Mouse (Mus musculus) forebrain, embryonic 10.5 days (tissue): ENCODE results near the gene Npas2. TPM values are rescaled to one million over a fixed set of nuclear protein-coding genes. Genes with fewer than 3 reads are reported as not detected.
A peak's percentile ranks its signal among the peaks of the same experiment; 100 is the strongest.

Experiments
- DNase-seq: peaks from one replicate; pipeline ENCODE4 v3.0.0-alpha.2; 2017; ENCODE audit warnings: low spot score; ENCODE audit errors: extremely low spot score
- H3K27ac ChIP-seq: fragments of 300-500 bp; sonication (generic); 2 replicates; pipeline ENCODE4 v1.5.1; 2016; ENCODE audit warnings: mild to moderate bottlenecking
- H3K27me3 ChIP-seq: fragments of 300-500 bp; sonication (generic); 2 replicates; pipeline ENCODE4 v1.6.1; 2016; ENCODE audit warnings: mild to moderate bottlenecking; ENCODE audit not compliant: poor library complexity, severe bottlenecking
- H3K36me3 ChIP-seq: fragments of 300-500 bp; sonication (generic); replicated peaks from 2 replicates; pipeline ENCODE4 v1.6.1; 2016; ENCODE audit warnings: mild to moderate bottlenecking, moderate library complexity
- H3K4me1 ChIP-seq: fragments of 300-500 bp; sonication (generic); 2 replicates; pipeline ENCODE4 v1.6.1; 2016
- H3K4me3 ChIP-seq: fragments of 300-500 bp; sonication (generic); 2 replicates; pipeline ENCODE4 v1.5.1; 2016; ENCODE audit warnings: mild to moderate bottlenecking, moderate library complexity
- H3K9me3 ChIP-seq: fragments of 300-500 bp; sonication (generic); 2 replicates; pipeline ENCODE4 v1.6.1; 2016; ENCODE audit warnings: mild to moderate bottlenecking, moderate library complexity
- WGBS: fragments of 180-500 bp; shearing (Covaris S2); methylation state at CpG from one replicate; pipeline ENCODE4 v1.1.7; 2016; 5-methylcytosine and 5-hydroxymethylcytosine counted together
- polyA plus RNA-seq: library from polyadenylated mRNA; unstranded; fragments of >200 nt; fragmentation: Nextera tagmentation; extraction: Ambion mirVana; gene quantifications from 2 replicates; pipeline ENCODE4 v1.2.1, GENCODE M21; 2016

Npas2 gene
- polyA plus RNA-seq, 1 experiment from 2014 or later: not detected

DNA sequence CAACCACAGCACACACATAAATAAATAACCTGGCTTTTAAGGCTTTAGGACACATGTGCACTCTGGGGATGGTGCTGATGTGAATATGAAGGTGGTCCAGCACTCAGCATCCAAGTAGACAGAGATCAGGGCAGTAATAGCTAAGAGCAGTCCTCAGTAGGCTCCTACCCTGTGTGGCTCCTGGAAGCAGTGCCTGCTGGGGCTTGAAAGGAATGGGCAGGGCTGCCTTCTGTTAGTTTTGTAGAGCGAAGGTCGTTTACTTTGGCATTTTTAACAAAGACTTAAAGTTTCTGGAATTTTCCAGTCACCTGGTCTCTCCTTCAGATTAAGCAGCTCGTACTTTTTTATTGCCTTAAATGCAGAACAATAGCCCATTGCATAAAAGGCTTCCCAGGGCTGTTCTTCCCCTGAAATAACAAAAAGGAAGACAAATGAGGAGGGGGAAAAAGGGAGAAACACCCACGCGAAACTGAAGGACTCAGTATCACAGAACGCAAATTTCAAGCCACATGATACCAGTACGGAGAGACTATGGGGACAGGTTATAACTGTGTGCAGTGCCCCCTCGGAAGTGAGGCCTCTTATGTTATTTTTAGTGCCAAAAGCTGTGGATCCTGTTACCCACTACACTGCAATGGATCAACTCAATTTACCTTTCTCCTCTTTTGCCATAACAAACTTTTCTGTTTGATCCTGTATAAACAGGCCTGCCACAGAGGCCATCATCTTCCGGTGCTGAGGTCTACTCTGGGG lies 44.1 kb downstream of the Npas2 start:
- no peak for DNase-seq
- Histone ChIP-seq H3K4me1 (peaks cover 8% of the 10 kb centered on the region), H3K9me3 (no peaks in the 10 kb centered on the region), H3K36me3 (no peaks in the 10 kb centered on the region), H3K27ac (no peak overlapping the region), H3K27me3 (no peaks in the 10 kb centered on the region), H3K4me3 (no peak overlapping the region)
- 73% methylated on average over 9 of the region's 9 CpGs for WGBS

DNA sequence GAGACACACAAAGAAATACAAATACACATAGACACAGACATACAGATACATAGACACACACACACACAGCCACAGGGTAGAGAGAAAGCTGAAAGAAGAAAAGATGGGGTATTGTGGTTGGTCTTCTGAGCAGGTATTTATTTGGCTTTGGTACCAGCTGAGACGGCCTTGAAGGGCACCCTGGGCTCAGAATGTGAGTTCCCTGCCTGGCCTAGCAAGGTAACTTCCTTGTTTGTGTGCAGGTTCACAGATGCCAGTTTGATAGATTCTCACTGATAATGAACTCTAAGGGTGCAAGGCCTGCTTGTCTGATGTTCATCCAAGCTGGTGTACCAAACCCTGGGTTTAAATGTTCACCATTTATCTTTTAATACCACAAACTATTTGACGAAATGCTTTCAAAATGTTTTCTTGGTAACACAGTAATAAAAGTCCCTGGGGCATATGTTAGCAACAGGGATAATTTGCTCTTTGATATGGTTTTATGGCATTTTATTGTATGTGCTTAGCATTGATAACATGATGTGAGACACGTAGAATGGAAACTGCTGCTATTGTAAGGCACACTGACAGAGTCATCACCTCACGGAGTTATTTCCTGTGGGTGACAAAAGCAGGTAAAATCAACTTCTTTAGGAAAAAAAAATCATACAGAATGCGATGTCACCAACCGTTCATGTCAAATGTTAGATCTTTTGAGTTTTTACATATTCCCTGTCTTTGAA lies 47.5 kb downstream of the Npas2 start:
- H3K4me3 ChIP-seq: no peak overlapping the region
- H3K4me1 ChIP-seq: peaks cover 8% of the 10 kb centered on the region
- H3K9me3 ChIP-seq: no peaks in the 10 kb centered on the region
- no peaks in the 10 kb centered on the region for H3K36me3 ChIP-seq
- WGBS: 90% methylated on average over 6 of the region's 6 CpGs
- no peak overlapping the region for H3K27ac ChIP-seq
- H3K27me3 ChIP-seq: no peaks in the 10 kb centered on the region
- no peak for DNase-seq

DNA sequence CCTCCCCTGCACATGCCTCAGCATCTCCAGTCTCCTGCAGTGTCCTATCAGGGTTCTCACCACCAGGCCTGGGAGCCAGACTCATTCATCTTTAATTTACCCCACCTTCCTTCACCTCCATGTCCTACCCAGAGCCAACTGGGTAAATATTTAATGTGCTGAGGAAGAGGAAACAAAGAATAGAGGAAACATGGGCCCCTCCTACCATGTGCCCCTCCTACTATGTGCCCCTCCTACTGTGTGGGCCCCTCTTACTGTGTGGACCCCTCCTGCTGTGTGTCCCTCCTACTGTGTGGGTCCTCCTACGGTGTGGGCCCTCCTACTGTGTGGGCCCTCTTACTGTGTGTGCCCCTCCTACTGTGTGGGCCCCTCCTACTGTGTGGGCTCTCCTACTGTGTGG lies 51.2 kb downstream of the Npas2 start:
- Histone ChIP-seq H3K4me1 (no peaks in the 10 kb centered on the region), H3K27me3 (no peaks in the 10 kb centered on the region), H3K9me3 (no peaks in the 10 kb centered on the region), H3K4me3 (no peak overlapping the region), H3K36me3 (no peaks in the 10 kb centered on the region), H3K27ac (no peak overlapping the region)
- 64% methylated on average over 1 of the region's 1 CpGs for WGBS
- no peak for DNase-seq

DNA sequence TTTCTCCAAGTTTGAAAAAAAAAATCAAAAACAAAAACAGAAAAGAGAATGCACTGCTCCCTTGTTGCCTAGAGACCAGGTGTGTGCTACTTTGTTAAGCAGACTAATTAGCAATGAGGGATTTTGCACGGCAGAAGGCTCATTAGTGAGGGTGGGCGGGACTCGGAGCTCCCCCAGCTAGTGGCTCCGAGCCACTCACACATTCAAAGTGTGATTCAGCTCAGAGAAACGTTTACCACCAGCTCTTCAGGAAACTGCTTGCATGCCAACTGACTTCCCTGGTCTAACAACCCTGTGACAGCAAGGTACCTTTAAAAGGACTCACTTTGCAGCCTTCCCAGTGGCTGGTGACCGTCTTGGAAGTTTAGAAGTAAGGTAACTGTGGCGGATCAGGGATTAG lies 58.1 kb downstream of the Npas2 start:
- no peaks in the 10 kb centered on the region for H3K36me3 ChIP-seq
- peaks cover 14% of the 10 kb centered on the region for H3K4me1 ChIP-seq
- no peak overlapping the region for H3K27ac ChIP-seq
- WGBS: 27% methylated on average over 7 of the region's 7 CpGs
- no peak for DNase-seq
- no peaks in the 10 kb centered on the region for H3K27me3 ChIP-seq
- H3K4me3 ChIP-seq: no peak overlapping the region
- no peaks in the 10 kb centered on the region for H3K9me3 ChIP-seq

DNA sequence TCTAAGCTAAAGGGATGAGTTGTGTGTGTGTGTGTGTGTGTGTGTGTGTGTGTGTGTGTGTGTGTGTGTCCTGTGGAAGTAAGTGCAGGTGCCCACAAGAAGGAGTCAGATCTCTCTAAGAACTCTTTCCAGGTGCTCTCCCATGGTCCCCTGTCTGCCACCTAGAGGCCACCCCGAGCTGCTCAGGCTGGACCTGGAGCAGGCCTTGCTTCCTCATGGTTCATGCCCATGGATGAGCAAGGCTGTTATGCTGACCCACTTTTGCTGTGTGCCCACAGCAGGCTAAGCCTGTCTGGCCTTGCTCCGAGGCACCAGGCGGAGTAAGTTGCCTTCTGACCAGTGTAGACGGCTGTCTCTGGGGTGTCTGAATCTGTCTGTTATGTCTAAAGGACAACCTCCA lies 60.2 kb downstream of the Npas2 start:
- Histone ChIP-seq H3K27me3 (no peaks in the 10 kb centered on the region), H3K27ac (no peak overlapping the region), H3K36me3 (no peaks in the 10 kb centered on the region), H3K9me3 (peaks cover 3% of the 10 kb centered on the region; the same call in 1 of the 2 replicates), H3K4me3 (no peak overlapping the region), H3K4me1 (peaks cover 14% of the 10 kb centered on the region)
- no peak for DNase-seq
- 82% methylated on average over 4 of the region's 4 CpGs for WGBS

DNA sequence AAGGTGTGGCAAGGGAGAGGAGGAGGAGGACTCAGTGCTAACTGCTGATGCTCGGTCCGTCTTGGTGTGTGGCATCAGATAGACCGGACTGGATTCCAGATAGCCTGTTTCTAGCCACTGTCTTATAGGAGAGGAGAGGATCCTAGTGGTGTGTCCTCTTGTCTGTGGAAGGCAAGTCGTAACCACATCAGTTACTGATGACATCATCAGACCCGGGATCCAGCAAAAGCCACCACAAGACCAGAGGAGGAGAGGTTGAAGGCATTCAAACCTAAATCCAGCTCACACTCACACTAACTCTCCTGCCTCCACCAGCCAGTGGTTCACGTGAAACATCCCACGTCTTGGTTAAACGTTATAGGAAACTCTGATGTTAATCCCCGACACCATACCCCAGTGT lies 62.5 kb downstream of the Npas2 start:
- DNase-seq: no peak
- H3K9me3 ChIP-seq: peaks cover 4% of the 10 kb centered on the region; the same call in 1 of the 2 replicates

DNA sequence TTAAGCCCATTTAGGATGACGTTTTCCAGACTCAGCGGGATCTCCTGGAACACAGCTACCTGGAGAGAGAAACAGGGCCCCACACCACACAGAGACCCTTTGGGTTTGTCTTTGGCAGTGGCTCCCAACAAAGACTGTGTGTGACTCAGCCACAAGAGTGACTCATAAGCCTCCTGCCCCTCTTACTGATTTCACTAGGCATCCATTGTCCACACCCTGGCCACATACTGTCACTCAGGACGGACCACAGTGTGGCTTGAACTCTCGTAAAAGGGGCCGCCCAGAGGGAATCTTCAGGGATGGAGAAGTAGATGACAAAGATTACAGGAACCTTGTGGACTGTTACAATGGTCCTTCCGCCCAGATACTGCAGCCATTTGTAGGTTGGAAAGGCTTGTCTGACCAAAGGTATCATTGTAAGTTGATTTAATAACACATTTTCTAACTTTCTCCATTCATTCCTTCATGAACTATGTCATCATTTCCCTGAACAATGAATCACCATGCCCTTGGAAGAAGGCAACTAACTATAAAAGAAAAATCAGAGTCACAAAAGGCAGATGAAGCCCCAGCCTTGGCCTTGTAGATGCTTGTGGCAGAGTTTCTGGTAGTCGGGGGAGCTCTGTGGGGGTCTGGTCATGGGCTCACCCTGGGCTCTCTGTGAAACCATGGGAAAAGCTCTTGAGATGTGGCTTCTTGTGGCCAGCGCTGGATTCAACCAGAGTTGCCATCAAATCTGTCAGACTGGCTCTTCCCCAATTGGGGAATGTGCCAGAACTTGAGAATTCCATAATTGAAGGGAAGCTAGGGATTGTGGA lies 63.2 kb downstream of the Npas2 start:
- WGBS: 85% methylated on average over 8 of the region's 8 CpGs
- Histone ChIP-seq H3K27ac (no peak overlapping the region), H3K4me1 (peaks cover 9% of the 10 kb centered on the region), H3K27me3 (no peaks in the 10 kb centered on the region), H3K4me3 (no peak overlapping the region), H3K9me3 (peaks cover 4% of the 10 kb centered on the region; the same call in 1 of the 2 replicates), H3K36me3 (no peaks in the 10 kb centered on the region)
- DNase-seq: no peak

More for the DNA sequence above, 62.5 kb downstream of the Npas2 start:
- WGBS: 93% methylated on average over 9 of the region's 9 CpGs
- H3K4me3 ChIP-seq: no peak overlapping the region
- H3K27ac ChIP-seq: no peak overlapping the region
- H3K27me3 ChIP-seq: no peaks in the 10 kb centered on the region
- peaks cover 14% of the 10 kb centered on the region for H3K4me1 ChIP-seq
- no peaks in the 10 kb centered on the region for H3K36me3 ChIP-seq

DNA sequence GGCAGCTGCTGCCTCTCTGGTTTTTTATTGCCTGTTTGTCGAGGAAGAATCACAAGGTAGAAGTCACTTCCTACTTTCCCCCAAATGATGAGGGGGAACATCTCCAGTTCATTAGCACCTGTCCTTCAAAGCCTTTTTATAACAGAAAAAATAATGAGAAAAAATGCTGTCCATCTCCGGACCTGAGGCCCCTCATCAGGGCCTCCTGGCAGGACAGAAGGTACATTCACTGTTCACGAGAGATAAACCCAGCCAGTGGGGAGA lies 63.7 kb downstream of the Npas2 start:
- WGBS: 79% methylated on average over 3 of the region's 3 CpGs
- Histone ChIP-seq H3K4me3 (no peak overlapping the region), H3K27me3 (no peaks in the 10 kb centered on the region), H3K9me3 (peaks cover 4% of the 10 kb centered on the region; the same call in 1 of the 2 replicates), H3K4me1 (peaks cover 4% of the 10 kb centered on the region), H3K27ac (no peak overlapping the region), H3K36me3 (no peaks in the 10 kb centered on the region)
- no peak for DNase-seq

DNA sequence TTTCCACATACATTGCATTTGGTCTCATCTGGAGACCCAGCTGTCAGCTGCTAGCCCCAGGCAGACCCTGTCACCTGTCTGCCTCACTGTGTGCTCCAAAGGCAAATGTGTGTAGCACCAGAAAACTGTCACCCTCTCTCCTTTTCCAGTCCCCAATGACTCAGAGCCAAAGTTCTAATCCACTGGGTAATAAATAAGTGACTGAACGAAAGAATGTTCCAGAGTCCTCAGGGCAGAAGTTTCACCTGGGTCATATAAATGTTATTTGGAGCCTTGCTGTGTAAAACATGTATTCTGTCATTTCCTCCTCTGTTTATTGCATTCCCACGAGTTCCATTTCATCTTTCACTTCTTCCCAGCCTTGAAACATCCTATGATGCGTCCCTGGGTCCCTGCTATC lies 66.1 kb downstream of the Npas2 start:
- WGBS: 78% methylated on average over 3 of the region's 3 CpGs
- H3K36me3 ChIP-seq: no peaks in the 10 kb centered on the region
- no peak overlapping the region for H3K27ac ChIP-seq
- peaks cover 4% of the 10 kb centered on the region; the same call in 1 of the 2 replicates for H3K9me3 ChIP-seq
- H3K4me3 ChIP-seq: no peak overlapping the region
- no peak for DNase-seq
- no peaks in the 10 kb centered on the region for H3K4me1 ChIP-seq
- H3K27me3 ChIP-seq: no peaks in the 10 kb centered on the region

DNA sequence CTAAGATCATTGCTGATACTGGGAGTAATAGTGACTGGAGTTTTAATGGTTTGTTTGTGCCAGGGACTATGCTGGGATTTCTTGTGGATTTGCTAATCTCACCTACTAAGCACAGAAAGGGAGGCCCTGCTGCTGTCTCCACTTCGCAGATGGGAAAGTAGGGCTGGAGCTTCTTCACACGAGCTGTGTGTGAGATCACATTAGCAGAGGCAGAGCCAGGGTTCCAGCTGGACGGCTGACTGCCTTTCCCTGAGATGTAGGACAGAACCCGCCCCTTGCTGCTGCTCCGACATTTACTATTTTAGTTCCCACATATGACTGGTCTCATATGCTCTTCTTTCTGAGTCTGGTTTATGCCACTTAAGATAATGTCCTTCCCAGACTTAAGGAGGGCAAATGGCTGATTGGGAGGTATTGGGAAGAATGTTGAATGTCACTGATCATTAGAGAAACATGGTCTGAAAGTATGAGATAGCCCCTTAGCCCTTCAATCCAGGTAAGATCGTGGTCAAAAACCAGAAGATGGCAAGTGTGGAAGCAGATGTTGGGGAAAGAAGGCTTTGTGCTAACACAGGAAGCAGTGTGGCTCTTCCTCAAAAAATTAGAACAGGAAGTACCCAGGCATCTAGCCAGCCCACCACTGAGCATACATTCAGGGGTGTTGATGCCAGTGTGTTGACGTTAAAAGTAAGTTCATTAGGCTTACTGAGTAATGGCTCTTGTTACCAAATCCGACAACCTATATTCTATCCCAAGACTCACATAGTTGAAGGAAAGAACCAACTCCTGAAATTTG lies 66.8 kb downstream of the Npas2 start:
- Histone ChIP-seq H3K9me3 (peaks cover 4% of the 10 kb centered on the region; the same call in 1 of the 2 replicates), H3K4me3 (no peak overlapping the region), H3K27ac (no peak overlapping the region), H3K4me1 (no peaks in the 10 kb centered on the region), H3K27me3 (no peaks in the 10 kb centered on the region), H3K36me3 (no peaks in the 10 kb centered on the region)
- 89% methylated on average over 8 of the region's 8 CpGs for WGBS
- DNase-seq: no peak

DNA sequence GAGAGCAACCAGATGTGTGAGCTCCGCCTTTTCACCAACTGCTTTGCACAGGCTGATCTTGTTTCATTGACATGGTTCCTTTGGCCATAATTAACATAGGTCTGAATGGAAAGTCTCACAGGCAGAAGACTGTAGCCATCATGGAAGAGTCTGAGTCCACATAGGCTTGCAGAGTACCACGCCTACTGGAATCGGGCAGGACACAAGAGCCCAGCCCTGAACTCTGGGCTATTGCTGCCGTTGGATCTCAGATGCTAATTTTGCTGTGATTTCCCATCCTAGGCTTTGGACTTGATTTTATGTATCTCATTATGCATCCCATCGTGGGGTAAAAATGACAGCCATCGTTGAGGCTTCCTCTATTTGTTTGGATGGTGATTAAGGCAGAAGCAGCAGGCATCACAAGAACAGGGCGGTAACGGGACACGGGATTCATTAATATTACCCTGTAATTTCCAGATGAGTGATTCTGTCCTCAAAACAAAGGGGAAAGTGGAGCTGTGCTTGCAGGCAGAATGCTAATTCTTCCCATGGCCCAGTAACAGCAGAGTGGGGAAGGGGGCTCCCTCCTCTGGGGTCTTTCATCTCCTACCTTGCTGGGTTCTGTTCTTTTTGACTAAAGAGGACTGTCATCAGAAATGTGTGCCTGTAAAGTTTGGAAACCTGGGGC lies 73.4 kb downstream of the Npas2 start:
- WGBS: 73% methylated on average over 9 of the region's 9 CpGs

DNA sequence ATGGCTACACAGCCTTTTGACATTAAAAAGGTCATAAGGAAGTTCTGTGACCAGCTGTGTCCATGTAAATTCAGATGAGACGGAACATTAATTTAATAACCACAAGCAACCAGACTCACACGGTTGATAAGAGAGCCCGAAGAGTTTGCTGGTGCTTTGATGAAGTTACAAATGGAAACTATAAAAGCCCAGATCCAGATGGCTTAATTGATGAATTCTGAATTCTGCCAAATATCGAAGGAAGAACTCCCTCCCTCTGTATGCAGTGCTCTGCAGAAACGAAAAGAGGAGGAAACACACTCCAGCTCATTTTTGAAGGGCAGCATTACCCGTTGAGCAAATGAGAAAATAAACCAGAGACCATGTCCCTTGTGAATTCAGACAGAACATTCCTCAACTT lies 79.4 kb downstream of the Npas2 start:
- no peak for DNase-seq
- WGBS: 85% methylated on average over 6 of the region's 6 CpGs
- H3K27ac ChIP-seq: no peak overlapping the region

More for the DNA sequence above, 73.4 kb downstream of the Npas2 start:
- Histone ChIP-seq H3K4me1 (peaks cover 18% of the 10 kb centered on the region), H3K36me3 (no peaks in the 10 kb centered on the region), H3K27me3 (no peaks in the 10 kb centered on the region), H3K27ac (peak overlapping the region; percentile 27), H3K9me3 (no peaks in the 10 kb centered on the region), H3K4me3 (no peak overlapping the region)
- DNase-seq: no peak

More for the DNA sequence above, 79.4 kb downstream of the Npas2 start:
- peaks cover 4% of the 10 kb centered on the region; the same call in 1 of the 2 replicates for H3K4me1 ChIP-seq
- 0 out of 2 replicates have a peak, but pooled peaks cover 8% of the 10 kb centered on the region for H3K9me3 ChIP-seq
- H3K4me3 ChIP-seq: no peak overlapping the region
- H3K27me3 ChIP-seq: no peaks in the 10 kb centered on the region
- H3K36me3 ChIP-seq: no peaks in the 10 kb centered on the region
